Mouse (Mus musculus): ENCODE measurements around the gene Wls.

- TF ChIP-seq BHLHE40 (IDR thresholded peaks at IDR 0.05; ENCODE audit: low read depth, low read length): no peak
- TF ChIP-seq MYC (IDR thresholded peaks at IDR 0.05; ENCODE audit: low read depth, low read length): no peak
- no peak for TF ChIP-seq USF1 (IDR thresholded peaks at IDR 0.05; ENCODE audit: low read depth, low read length)
- TF ChIP-seq JUND (conservative IDR thresholded peaks at IDR 0.05; ENCODE audit: low read depth, low read length): no peak
- no peak for TF ChIP-seq CTCF (conservative IDR thresholded peaks at IDR 0.05 in 1 of 2, IDR thresholded peaks at IDR 0.05 in 1 of 2; ENCODE audit: low read depth in 2 of 2, low read length in 2 of 2)
- TF ChIP-seq POLR2A (IDR thresholded peaks at IDR 0.05; ENCODE audit: low read depth, low read length): no peak
- TF ChIP-seq CHD1 (IDR thresholded peaks at IDR 0.05; ENCODE audit: low read depth, low read length): no peak
- no peak for TF ChIP-seq ZC3H11A (IDR thresholded peaks at IDR 0.05; ENCODE audit: low read depth, low read length)
Observed at GRCm38 (mm10) chr3:159847410-159848016, 8.0 kb downstream of the Wls start.
